Mouse (Mus musculus) ovary, postnatal 36 days (tissue): ENCODE data around the gene Myo5c.

ENCODE experiments used
- DNase-seq: peaks from one replicate; pipeline ENCODE4 v3.0.0; 2022; ENCODE audit warnings: low spot score, mixed read lengths

Myo5c gene

DNA sequence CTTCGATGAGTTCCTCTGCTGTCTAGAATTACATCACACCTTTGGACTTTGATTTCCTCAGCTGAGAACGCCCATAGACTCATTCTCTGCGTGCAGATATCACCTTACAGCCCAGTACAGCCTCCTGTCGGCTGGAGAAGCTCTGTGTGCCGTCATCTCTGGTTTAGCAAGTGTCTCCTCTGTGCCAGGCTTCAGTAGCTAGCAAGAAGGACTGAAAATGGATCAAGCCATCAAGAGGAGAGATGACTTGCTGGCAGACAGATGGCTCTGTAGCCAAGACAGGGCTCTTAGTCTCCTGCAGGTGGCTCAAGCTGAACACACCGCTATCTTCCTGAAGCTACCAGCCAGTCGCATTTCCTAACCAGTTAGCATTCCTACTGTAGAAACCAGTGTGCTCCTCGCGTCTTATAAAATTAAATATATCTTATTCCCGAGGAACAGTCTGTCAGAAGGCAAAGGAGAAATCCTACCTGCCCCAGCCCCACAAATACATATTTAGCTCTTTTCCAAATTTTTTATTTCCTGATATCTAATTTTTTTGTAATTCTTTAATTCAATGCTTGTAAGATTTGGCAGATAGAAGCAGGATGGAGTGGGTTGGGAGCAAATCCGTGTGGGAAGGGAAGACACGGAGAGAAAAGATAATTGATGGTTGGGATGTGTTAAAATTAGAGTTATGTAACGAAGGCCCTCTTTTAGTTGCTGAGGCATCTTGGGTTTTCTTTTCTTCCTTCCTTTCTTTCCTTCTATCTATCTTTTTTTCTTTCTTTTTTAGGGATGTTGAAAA is 90.5 kb downstream of the Myo5c start:
- no peak for DNase-seq

DNA sequence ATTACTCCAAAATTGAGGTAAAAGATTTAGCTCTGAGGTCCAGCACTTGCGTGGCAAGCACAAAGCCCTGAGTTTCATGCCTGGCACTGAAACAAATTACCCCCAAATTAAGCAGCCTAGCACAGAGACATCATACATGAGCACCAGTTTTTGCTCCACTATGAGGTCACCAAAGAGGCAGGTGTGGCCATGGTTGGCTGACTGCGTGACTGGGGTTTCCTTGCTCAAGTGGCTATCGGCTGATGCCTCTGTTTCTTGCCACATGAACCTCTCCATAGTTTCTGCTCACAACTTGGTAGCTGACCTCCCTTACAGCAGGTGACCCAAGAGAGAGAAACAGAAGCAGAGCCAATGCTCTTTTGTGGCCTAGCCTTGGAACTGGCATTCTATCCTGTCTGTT is 96.2 kb downstream of the Myo5c start:
- no peak for DNase-seq

DNA sequence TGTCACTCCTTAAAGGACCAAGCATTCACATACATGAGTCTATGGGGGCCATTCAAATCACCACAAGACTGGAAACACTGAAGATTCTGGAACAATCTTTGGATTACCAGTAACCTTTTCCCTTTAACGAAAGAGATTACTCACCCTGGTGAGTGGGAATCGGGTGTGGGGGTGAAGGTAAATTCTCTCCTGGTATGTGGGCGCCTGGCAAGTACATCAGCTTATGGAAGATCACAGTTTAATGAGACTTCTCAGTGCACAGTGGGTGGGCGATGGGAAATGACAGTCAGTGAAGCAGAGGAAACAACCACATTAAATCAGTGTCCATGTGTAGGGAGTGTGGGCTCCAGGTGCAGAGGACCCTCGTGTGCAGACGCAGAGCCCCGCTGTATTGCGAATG is 99.0 kb downstream of the Myo5c start:
- no peak for DNase-seq

DNA sequence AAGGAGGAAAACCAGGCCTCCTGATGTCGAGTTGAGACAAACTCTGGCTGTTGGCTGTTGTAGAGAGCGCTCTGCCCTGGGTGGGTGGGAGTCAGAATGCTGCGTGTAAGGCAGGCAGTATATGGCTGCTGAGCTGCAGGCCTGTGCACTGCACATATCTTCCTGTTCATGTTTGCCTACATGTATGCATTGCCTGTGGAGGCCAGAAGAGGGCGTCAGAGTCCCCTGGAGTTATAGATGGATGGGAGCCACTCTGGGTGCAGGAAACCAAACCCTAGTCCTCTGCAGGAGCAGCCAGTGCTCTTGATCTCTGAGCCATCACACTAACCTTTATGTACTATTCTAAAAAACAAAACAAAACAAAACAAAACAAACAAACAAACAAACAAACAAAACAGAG is 102.6 kb downstream of the Myo5c start:
- DNase-seq: no peak

- DNase-seq: no peak
These were observed 106.2 kb downstream of the Myo5c start for GRCm38 (mm10) chr9:75338016-75338415.

DNA sequence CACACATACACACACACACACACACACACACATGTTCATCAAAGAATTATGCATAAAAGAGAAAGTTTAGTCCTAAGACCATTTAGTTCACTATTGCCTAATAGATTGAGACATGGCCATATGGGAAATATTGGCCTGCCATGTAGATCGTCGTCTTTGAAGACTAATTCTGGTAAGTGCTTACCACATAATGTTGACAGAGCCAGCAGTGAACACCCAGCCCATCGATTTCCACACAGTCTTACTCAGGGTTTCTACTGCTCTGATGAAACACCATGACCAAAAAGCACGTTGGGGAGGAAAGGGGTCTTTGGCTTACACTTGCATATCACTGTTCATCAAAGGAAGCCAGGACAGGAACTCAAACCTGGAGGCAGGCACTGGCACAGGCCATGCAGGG is 110.6 kb downstream of the Myo5c start:
- DNase-seq: no peak

- no peak for DNase-seq
These were observed 115.6 kb downstream of the Myo5c start, which contains the start of gene Bcl2l10 for GRCm38 (mm10) chr9:75347458-75347857. Bcl2l10 (plus strand) TSS chr9:75347758.

DNA sequence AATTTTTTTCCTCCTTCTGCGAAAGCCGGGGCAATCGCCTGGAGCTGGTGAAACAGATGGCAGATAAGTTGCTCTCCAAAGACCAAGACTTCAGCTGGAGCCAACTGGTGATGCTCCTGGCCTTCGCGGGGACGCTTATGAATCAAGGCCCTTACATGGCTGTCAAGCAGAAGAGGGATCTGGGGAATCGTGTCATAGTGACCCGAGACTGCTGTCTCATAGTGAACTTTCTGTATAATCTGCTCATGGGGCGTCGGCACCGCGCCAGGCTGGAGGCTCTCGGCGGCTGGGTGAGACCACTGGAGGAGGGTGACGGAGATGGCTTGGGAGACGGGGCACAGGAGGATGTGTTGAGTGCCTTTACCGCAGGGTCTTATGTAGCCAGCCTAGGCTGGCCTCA is 116.2 kb downstream of the Myo5c start:
- peak; percentile 34 for DNase-seq

DNA sequence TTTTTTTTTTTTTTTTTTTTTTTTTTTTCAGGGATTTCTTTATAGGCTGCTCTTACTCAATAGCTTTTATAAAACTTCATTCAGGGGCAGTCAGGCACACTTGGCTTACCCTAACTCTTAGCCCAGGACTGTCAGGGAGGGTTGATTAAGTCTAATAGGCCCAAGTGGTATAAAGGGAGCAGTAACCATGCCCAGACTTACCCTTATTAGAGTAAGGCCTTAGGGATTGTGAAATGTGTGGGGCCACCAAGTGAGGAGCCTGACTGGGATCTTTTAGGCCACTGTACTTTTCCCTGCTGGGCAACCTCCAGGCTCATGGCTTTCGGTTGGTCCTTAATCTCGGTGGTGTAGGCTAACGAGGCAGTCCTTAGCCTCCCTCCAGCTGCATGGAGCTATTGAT is 116.8 kb downstream of the Myo5c start:
- no peak for DNase-seq

GRCm38 (mm10) chr9:75353094-75353493 is 121.3 kb downstream of the Myo5c start:
- DNase-seq: no peak
